Mouse (Mus musculus): ENCODE results near the gene Kcnf1. TPM values are rescaled to one million over a fixed set of nuclear protein-coding genes. Genes with fewer than 3 reads are reported as not detected.
A peak's percentile ranks its signal among the peaks of the same experiment; 100 is the strongest.

The Kcnf1 gene
- polyA plus RNA-seq, 1 experiment, result not detected

DNA sequence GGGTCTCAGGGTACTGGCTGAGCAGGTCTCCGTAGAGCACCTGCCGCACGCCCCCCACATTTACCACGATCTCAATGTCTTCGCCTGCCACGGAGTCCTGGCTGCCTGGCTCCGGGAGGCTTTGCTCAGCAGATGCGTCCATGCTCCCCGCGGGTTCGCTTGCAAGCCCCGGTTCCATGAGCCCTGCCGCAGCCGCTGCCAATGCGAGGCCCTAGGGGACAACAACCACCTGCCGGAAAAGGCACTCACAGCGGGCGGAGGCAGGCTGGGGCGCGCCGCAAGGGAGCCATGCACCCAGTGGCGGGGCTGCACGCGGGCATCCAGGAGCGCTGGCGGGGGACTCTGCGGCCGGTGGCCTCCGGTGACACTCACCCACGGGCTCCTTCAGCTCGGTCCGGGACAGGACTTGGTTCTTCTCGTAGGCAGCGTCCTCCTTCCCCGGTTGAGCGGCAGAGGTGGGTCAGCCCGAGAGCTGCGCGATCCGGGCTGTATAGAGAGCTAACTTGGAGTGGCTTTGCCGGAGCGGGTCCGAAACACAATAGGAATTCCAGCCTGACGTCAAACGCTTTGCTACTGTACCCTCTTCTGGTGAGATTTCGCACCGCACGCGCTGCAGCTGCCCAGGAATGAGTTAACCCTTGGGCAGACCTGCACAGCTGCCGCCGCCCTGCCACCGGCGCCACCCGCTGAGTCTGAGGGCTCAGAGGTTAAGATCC lies 489 bp downstream of the Kcnf1 start:
- no peaks in the 10 kb centered on the region for H3K4me1 ChIP-seq (ENCODE audit: control insufficient read depth, insufficient read depth, insufficient read length, low read length)
- peak overlapping the region; percentile 20; the same call in 1 of the 2 replicates for H3K4me3 ChIP-seq (ENCODE audit: insufficient read depth, low read depth, low read length)
- H3K27ac ChIP-seq (replicated peaks; ENCODE audit: low read depth, low read length), result no peak overlapping the region

- Histone ChIP-seq H3K27ac (replicated peaks; ENCODE audit: low read depth, low read length) (no peak overlapping the region), H3K4me1 (ENCODE audit: control insufficient read depth, insufficient read depth, insufficient read length, low read length) (no peaks in the 10 kb centered on the region), H3K4me3 (ENCODE audit: insufficient read depth, low read depth, low read length) (no peak overlapping the region)
Observed at GRCm38 (mm10) chr12:17175531-17175951, 1.1 kb downstream of the Kcnf1 start.

DNA sequence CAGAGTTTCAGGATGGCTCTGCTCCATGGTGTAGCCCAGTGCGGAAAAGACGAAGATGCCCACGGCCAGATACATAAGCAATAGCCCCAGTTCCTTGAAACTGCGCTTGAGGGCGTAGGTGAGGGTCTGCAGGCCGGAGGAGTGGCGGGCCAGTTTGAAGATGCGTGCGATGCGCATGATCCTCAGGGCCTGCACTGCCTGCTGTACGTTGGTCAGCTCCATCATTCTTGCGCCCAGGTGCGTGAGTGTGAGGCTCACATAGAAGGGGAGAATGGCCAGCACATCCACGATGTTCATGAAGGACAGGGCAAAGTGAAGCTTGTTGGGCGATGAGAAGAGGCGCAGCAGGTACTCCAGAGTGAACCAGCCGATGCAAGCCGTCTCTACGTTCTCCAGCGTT lies 1.6 kb downstream of the Kcnf1 start:
- Histone ChIP-seq H3K27ac (replicated peaks; ENCODE audit: low read depth, low read length) (no peak overlapping the region), H3K4me3 (ENCODE audit: insufficient read depth, low read depth, low read length) (no peak overlapping the region), H3K4me1 (ENCODE audit: control insufficient read depth, insufficient read depth, insufficient read length, low read length) (no peaks in the 10 kb centered on the region)

DNA sequence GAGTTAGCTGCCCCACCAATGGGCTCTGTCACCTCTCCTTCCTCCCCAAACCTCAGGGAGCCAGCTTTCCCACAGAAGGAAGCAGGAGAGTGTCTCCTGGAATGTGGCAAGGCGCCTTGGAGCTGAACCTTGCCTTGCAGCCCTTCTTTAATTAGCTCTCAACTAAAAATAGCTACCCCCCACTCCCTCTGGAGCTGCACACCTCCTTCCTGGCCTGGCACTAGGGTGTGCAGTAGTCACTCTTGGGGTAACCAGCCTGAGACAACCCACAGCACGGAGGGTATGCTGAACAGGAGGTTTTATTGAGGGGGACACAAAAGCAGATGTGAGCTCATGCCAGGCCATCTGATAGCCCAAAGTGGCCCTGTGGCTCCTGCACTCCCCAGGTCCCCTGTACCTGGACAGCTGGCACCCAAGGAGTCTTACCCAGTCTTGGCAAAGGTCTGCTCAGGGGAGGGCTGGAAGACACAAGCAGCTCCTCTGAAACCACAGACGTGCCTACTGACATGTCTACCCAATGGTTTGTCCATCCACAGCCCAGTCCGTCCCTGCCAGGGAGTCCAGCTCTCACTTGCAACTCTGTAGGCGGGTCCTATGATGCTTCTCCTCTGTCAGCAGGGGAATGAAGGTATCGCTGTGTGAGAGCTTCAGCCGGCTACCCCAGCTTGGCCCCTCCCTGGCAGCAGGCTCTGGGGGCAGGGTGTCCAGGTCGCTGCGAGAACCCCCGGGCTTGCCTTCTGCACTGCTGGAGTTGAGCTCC lies 2.4 kb downstream of the Kcnf1 start:
- H3K27ac ChIP-seq (replicated peaks; ENCODE audit: low read depth, low read length), result no peak overlapping the region

DNA sequence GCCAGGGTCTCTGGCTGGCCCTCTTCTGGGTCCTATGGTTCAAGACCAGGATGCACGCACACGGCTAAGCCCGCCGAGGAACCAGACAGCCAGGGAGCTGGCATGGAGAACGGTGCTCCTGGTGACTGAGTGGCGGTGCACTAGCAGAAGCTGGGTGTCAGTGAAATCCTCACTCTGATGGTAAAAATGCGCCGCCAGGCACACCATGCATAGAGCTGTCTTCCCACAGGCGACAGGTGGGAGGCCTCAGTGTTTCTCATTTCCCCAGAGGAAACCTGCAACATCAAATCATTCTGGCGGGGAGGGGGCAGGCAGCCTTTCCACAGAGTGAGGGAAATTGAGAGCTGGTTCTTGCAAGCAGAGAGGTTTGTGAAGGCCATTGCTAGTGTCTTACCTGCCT lies 6.3 kb downstream of the Kcnf1 start:
- Histone ChIP-seq H3K27ac (replicated peaks; ENCODE audit: low read depth, low read length) (no peak overlapping the region), H3K4me3 (ENCODE audit: insufficient read depth, low read depth, low read length) (no peak overlapping the region), H3K4me1 (ENCODE audit: control insufficient read depth, insufficient read depth, insufficient read length, low read length) (no peaks in the 10 kb centered on the region)

More for the DNA sequence above, 2.4 kb downstream of the Kcnf1 start:
- Histone ChIP-seq H3K4me3 (ENCODE audit: insufficient read depth, low read depth, low read length) (no peak overlapping the region), H3K4me1 (ENCODE audit: control insufficient read depth, insufficient read depth, insufficient read length, low read length) (no peaks in the 10 kb centered on the region)

GRCm38 (mm10) chr12:17166116-17166515 lies 10.6 kb downstream of the Kcnf1 start:
- no peaks in the 10 kb centered on the region for H3K4me1 ChIP-seq (ENCODE audit: control insufficient read depth, insufficient read depth, insufficient read length, low read length)

GRCm38 (mm10) chr12:17163996-17164395 lies 12.7 kb downstream of the Kcnf1 start:
- no peak overlapping the region for H3K4me3 ChIP-seq (ENCODE audit: insufficient read depth, low read depth, low read length)
- H3K27ac ChIP-seq (replicated peaks; ENCODE audit: low read depth, low read length), result no peak overlapping the region
- no peaks in the 10 kb centered on the region for H3K4me1 ChIP-seq (ENCODE audit: control insufficient read depth, insufficient read depth, insufficient read length, low read length)

More at GRCm38 (mm10) chr12:17166116-17166515, 10.6 kb downstream of the Kcnf1 start:
- no peak overlapping the region for H3K27ac ChIP-seq (replicated peaks; ENCODE audit: low read depth, low read length)
- H3K4me3 ChIP-seq (ENCODE audit: insufficient read depth, low read depth, low read length), result no peak overlapping the region

DNA sequence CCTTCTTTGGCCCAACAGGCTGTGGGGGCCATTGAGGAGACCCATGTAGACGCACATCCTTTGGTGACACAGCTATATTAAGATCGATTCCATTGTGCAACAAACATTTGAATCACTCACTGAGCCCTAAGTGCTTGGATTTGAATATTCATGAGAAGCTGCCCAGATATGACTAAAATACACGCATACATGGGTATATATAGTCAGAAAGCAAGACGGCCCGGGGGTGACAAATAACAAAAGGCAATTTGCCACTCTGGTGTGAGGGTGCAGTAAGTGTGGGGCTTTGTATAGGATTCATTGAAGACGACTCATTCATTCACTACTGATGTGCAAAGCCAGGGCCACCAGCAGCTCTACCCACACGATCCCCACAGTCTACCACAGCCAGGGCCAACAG lies 17.1 kb downstream of the Kcnf1 start:
- Histone ChIP-seq H3K27ac (replicated peaks; ENCODE audit: low read depth, low read length) (no peak overlapping the region), H3K4me1 (ENCODE audit: control insufficient read depth, insufficient read depth, insufficient read length, low read length) (no peaks in the 10 kb centered on the region), H3K4me3 (ENCODE audit: insufficient read depth, low read depth, low read length) (no peak overlapping the region)

DNA sequence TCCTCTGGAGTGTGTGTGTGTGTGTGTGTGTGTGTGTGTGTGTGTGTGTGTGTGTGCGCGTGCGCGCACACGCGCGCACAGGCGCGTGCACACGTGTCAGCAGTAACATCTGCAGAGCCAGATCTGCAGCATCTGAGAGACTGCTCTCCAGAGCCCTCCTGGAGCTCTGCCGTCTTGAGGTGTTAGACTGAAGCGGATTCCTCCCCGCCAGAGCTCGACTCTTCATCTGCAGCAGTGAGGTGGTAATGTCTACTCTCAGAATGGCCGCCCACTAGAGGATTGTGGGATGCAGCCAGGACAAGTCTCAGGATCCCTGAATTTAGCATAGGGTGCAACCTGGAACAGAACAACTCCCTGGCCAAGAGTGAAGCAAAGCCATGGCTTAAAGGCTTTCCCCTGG lies 19.1 kb downstream of the Kcnf1 start:
- no peak overlapping the region for H3K27ac ChIP-seq (replicated peaks; ENCODE audit: low read depth, low read length)
- H3K4me1 ChIP-seq (ENCODE audit: control insufficient read depth, insufficient read depth, insufficient read length, low read length), result no peaks in the 10 kb centered on the region

DNA sequence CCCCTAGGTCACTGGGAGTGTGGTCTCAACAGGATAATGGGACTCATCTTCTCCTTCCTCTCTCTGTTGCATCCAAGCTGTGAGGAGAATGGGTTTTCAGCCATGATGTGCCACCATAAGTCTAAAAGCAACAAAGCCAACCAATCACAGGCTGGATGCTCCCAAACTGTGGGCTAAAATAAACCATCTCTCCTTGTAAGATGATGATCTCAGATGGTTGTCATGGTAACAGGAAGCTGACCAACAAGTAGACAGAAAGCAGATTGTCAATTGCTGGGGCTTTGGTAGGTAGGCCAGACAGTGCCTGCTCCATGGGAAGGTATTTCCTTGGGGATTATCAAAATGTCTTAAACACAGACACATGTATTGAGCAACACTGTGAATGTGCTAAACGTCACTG lies 20.9 kb downstream of the Kcnf1 start:
- no peak overlapping the region for H3K4me3 ChIP-seq (ENCODE audit: insufficient read depth, low read depth, low read length)
- H3K4me1 ChIP-seq (ENCODE audit: control insufficient read depth, insufficient read depth, insufficient read length, low read length), result no peaks in the 10 kb centered on the region
- H3K27ac ChIP-seq (replicated peaks; ENCODE audit: low read depth, low read length), result no peak overlapping the region

More for the DNA sequence above, 19.1 kb downstream of the Kcnf1 start:
- no peak overlapping the region for H3K4me3 ChIP-seq (ENCODE audit: insufficient read depth, low read depth, low read length)

DNA sequence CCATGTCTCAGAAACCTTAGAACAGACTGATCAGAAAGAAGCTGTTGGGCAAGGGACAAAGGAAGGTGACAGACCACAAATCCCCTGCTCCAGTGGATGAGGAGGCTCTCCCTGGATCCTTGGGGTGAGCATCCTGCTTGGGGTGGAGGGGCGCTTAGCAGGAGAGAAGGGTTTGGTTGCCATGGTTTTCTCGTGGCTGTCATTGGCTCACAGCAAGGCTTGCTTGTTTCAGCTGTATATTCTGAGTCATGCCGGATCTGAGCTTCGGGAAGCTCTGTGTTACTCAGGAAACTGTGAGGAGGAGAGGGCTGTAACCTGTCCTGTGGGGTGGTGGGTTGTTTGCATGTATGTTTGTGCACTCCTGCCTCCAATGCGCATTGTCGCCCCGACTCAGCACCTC lies 23.8 kb downstream of the Kcnf1 start:
- no peaks in the 10 kb centered on the region for H3K4me1 ChIP-seq (ENCODE audit: control insufficient read depth, insufficient read depth, insufficient read length, low read length)
- no peak overlapping the region for H3K27ac ChIP-seq (replicated peaks; ENCODE audit: low read depth, low read length)
- no peak overlapping the region for H3K4me3 ChIP-seq (ENCODE audit: insufficient read depth, low read depth, low read length)

- Histone ChIP-seq H3K4me3 (ENCODE audit: insufficient read depth, low read depth, low read length) (no peak overlapping the region), H3K27ac (replicated peaks; ENCODE audit: low read depth, low read length) (no peak overlapping the region), H3K4me1 (ENCODE audit: control insufficient read depth, insufficient read depth, insufficient read length, low read length) (no peaks in the 10 kb centered on the region)
Observed at GRCm38 (mm10) chr12:17148920-17149319, 27.8 kb downstream of the Kcnf1 start.

DNA sequence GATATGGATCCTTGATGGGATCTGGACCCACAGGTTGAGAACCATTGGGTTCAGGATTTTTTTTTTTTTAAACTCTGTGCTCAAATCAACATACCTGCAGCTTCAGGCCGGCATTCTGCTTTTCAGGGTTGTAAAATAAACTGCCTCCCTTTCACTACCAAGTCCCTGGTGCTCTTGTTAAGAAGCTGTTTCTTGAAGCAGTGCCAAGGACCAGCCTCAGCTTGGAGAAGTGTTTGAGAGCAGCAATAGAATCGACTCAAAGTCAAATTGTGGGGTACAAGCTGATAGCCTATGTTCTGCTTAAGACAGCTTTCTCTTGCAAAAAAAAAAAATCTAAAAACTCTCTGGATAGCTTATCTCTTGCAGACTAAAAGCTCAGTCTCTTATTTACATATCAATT lies 34.9 kb downstream of the Kcnf1 start:
- H3K4me1 ChIP-seq (ENCODE audit: control insufficient read depth, insufficient read depth, insufficient read length, low read length), result no peaks in the 10 kb centered on the region
- H3K27ac ChIP-seq (replicated peaks; ENCODE audit: low read depth, low read length), result no peak overlapping the region
- H3K4me3 ChIP-seq (ENCODE audit: insufficient read depth, low read depth, low read length), result no peak overlapping the region

GRCm38 (mm10) chr12:17140436-17140835 lies 36.3 kb downstream of the Kcnf1 start:
- Histone ChIP-seq H3K4me1 (ENCODE audit: control insufficient read depth, insufficient read depth, insufficient read length, low read length) (no peaks in the 10 kb centered on the region), H3K27ac (replicated peaks; ENCODE audit: low read depth, low read length) (no peak overlapping the region), H3K4me3 (ENCODE audit: insufficient read depth, low read depth, low read length) (no peak overlapping the region)

GRCm38 (mm10) chr12:17134546-17135096 lies 42.1 kb downstream of the Kcnf1 start:
- H3K4me3 ChIP-seq (ENCODE audit: insufficient read depth, low read depth, low read length), result no peak overlapping the region
- H3K27ac ChIP-seq (replicated peaks; ENCODE audit: low read depth, low read length), result no peak overlapping the region
- no peaks in the 10 kb centered on the region for H3K4me1 ChIP-seq (ENCODE audit: control insufficient read depth, insufficient read depth, insufficient read length, low read length)
